Mouse (Mus musculus): ENCODE data around the gene Khdc1a.

The Khdc1a gene

DNA sequence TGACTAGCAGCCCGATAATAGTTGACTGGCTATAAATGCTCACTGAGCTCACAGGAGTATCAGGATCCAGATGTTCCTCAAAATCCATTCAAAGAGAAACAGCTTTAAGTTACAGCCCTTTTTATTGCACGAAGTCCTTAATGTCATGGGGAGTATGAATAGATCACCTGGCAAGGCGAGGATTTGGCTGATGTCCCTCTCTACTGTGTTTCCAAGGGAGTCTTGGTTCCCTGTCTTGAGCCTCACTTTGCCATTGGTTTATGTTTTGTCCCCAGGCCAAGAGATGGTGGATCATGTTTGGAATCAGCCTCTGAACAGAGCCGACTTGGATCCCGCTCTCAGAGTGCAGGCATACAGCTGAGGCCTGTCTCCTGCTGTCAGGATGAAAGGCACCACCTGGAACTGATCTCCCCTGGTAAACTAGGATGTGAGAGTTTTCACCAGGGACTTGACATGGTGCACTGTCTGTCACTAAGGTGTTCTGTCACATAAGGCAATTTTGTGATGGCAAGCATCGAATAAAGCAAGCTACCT, 41.8 kb downstream of the Khdc1a start:
- no peak for DNase-seq (ENCODE audit: low spot score)

Data from embryo, embryonic 10.5 days (tissue).